Mouse (Mus musculus) thymus, postnatal 0 days (tissue): ENCODE results near the gene Csf1. TPM values are rescaled to one million over a fixed set of nuclear protein-coding genes. Genes with fewer than 3 reads are reported as not detected.
"Not testable (repeated sequence)": the region's sequence is repeated elsewhere in the genome, so short reads cannot be mapped to it uniquely, and the experiment has no call there.

Experiments
- DNase-seq: peaks from one replicate; pipeline ENCODE4 v3.0.0-alpha.2; 2015; ENCODE audit warnings: low spot score
- polyA plus RNA-seq: library from polyadenylated mRNA; unstranded; fragments of >200 nt; fragmentation: Nextera tagmentation; extraction: Ambion mirVana; gene quantifications from 2 replicates; pipeline ENCODE4 v1.2.1, GENCODE M21; 2015

Csf1 gene
- polyA plus RNA-seq, 1 experiment from 2014 or later = 6.0 TPM

DNA sequence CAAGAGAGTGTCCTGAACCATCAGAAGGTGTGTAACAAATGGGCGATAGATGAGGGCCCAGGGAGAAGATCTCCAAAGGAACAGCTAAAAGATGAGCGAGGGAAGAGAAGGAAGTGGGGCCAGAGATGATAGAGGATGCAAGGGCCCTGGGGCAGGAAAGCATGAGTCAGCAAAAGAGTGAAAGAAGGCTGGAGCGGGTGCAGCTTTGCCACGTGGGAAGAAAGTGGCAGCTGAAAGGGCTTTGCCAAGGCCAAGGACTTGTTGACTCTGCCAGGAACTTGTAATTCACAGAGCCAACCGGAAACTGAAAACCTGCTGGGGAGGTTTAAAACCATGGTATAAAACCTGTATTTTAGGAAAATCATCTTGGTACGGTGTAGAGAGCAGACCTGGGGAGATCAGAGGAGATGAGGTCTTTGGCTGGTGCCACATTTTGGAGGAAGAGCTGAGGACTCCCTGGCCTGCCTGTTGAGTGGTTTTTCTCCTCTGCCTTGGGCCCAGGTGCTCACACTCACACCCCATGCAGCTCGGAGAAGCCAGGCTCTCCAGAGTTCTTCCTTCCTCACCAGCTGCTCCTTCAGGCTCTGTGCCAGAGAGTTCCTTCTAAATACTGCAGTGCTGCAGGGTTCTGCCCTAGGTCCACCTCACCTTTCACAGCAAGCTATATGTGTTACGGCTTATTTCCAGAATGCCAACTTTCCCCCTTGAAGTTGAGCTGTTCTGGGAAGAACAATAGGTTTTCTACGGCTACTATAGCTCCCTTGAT, 9.3 kb downstream of the Csf1 start:
- DNase-seq = no peak

DNA sequence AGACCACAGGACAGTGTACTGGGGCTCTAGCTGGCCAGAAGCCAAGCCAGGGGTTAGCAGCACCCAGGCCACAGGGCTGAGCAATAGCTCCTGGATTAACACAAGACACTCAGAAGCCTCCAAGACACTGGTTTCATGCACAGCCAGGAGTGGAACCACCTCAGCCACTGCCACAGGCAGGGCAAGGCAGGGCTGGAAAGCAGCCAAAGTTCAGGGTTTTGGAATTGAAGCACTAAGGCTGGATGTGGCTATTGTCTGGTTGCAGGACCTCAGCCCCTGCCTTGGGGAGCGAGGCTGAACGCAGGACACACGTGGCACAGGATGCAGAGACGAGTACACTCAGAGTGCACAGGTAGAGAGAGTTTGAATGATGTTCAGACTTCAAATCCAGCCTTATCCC, 10.8 kb downstream of the Csf1 start:
- no peak for DNase-seq

DNA sequence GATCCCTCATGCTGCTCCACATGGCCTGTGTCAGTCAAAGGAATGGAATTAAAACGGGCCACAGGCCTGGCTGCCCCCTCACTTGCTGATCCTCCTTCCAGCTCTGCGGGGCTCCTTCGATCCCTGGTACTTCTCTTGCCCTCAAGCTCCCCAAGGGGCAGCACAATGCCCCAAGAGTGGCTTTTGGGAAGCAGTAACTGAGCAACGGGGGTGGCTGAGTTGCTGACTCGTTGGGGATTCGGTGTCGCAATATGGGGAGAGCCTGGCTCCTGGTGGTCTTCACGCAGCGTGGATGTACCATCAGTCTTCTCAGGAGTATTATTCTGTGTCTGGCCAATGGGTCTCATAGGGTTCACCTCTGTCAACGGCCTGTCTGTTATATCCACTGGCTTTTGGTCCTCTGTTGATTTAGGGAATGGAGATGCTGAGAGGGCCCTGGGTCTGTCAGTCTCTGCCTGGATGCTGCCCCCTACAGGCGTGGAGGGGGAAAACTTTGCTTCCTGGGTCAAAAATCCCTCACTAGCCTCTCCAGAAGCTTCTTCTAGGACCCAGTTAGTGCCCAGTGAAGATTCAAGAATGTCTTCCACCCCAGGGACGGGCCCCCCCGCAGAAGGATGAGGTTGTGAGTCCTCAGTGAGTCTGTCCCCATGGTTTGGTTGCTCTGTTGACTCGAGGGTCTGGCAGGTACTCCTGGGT, 11.9 kb downstream of the Csf1 start:
- peak; percentile 3 for DNase-seq

DNA sequence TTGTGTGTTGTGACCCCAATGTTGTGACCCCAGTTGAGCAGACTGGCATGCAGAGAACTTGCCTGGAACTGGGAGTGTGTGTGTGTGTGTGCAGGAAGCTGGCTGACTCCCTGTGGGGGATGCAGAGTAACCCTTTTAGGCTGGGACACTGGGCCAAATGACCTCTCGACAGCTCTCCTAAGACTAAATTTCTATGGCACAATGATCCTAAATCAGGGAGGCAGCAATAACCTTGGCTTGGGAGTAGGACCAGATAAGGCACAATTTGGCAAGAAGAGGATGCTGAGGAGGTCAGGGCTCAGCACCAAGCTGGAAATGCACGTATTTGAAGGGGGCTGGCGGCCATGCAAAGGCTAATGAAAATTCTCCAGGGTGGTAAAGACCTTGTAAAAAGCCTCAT, 14.2 kb downstream of the Csf1 start:
- DNase-seq = no peak

DNA sequence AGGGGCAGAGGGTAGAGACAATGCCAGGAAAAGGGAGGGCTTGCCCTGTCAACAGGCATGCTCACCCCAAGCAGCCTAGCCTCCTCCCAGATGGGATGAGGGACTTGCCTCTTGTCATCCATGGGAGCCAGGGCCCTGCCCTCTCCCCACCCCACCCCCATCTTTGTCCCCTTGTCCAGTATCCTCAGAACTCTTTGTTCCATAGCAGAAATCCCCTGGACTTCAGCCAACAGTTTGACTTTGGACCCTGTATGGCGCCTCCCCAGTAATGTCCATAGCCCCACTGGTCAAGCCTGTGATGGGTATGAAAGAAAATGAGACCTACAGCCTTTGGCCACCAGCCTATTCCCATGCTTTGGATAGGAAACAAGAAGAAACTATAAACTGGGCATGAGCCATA, 16.6 kb downstream of the Csf1 start:
- DNase-seq = no peak

DNA sequence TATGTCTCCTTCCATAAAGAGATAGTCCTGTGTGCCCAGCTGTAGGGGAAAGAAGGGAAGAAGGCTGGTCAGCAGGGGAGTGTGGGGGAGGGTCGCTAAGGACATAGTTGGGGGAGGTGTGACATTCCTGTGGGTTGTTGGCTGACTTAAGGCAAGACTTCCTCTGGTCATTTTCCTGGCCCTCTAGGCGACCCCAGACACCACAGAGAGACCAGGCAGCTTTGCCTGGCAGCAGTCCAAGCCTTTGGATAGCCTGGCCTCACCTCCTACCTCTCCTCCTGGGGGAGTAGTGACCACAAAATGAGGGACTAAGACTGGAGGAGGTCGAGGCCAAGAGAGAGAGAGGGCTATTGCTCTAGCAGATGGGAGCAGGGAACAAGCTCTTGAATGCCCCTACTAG, 17.2 kb downstream of the Csf1 start:
- no peak for DNase-seq

DNA sequence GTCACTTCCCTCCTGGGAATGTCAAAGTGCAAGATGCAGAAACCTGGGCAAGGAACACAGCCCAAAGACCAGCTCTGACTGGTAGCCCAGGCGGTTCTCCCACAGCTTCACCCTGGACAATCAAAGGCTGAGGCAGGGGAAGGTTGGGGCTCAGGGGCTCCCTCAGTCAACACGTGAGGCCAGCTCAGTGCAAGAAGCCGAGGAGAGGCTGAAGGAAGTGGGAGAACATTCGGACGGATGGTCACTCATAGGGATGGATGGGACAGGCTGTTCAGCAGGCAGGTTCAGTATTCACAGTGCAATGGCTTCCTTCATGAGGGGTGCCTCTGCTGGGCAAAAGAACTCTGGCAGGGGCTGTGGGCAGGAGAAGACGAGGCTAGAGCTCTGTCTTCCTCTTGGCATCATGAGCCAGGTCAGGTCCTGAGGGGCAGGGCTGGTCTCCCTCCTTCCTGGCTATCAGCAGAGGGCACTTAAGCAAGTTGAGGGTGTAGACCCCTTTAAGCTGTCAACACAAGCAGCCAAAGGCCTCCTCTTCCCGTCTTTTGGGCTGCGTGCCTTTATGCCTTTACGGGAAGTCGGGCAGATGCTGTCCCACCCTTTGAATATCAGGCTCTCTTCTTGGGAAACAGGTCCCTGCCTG, 18.1 kb downstream of the Csf1 start:
- DNase-seq = no peak

DNA sequence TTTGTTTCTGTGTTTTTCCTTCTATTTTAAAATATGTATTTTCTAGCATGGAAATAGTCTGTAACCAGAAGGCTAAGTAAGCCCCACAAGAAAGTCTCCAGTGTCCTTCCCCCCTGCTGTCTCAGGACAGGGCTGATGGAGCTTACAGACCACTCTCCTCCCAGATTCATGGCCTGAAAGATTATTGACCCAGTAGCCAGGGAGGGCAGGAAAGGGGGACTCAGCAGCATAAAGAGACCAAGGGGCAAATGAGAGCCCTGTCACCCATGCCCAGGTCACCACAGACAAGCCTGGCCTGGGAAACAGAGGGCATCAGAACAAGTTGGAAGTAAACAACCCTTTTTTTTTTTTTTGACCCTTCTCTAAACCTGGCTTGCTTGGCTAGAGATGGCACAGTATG, 18.9 kb downstream of the Csf1 start:
- no peak for DNase-seq

DNA sequence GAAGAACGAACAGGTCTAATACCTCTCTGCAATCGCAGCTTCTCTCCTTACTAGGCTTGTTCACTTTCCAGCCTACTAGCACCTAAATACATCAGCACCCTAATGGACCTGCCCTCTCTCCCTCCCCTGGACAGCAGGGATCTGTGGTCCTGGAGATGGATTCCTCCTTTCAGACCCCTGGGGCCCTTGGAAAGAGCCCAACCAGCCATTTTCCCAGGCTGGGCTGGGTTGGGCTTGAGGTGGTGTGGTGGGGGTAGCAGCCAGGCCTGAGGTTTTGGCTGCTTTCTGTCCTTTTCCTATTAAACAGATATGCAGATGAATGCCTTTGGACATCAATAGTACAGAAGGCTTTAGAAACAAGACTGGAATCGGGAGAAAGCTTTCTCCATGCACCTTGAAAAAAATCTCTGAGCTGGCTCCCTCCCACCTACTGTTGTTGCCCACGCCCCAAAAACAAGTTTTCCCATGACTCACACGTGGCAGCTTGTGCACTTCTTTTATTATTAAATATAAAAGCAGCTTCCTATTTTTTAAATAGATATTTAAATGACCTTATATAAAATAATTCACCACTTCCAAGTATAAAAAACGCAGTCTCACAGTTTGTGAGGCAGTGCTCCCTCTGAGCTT, 19.6 kb downstream of the Csf1 start:
- DNase-seq = no peak

DNA sequence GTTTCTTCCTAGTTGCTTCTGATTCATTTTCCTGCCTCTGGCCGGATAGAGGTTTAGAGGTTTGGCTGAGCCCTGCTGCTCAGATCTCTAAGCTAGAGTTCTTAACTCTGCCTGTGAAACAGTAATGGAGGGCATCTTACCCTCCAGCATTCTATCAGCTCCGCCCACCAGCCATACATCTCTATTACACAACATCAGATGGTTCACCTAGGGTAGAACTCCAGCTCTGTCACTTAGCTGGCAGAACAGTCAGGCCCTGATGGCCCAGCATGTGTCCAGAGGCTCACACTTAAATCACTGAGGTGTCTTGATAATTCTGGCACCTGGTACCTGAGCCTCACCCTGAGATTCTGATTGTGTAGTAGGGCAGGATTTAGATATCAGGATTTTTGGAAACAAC, 20.3 kb downstream of the Csf1 start:
- DNase-seq = no peak

DNA sequence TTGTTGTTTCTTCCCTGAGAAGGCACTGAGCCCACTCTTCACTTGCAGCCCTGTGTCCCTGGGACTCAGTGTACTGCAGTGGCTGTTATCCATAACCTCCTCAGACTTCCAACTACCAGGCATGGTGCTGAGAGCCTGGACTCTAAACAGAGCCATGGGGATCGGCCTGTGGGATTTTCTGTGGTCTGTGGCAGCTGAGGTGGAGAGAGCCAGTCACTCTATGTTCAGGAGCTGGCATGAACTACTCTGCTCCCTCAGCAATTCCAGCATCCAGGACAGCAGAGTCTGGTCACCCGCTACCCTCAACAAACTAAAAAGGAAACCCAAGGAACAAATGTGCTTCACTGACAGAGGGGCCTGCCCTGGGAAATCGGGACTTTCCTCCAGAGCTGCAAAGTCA, 20.8 kb downstream of the Csf1 start:
- DNase-seq = no peak

DNA sequence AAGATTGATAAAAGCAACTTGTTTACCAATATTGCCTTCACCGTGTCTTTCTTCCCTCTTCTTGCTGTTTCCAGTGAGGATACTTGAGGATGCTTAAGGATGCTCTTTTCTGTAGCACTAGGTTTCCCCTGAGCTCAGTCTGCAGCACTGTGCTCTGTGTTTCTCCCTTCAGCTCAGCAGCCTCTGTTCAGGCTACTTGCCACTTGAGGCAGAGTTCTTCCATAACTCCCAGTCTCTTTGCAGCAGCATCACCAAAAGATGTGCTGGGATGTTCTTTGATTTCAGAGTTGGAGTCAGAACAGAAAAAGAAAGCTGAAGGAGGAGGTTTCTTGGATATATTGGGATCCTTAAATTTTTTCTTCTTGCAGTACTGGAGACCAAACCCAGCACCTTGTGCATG, 21.6 kb downstream of the Csf1 start:
- no peak for DNase-seq

DNA sequence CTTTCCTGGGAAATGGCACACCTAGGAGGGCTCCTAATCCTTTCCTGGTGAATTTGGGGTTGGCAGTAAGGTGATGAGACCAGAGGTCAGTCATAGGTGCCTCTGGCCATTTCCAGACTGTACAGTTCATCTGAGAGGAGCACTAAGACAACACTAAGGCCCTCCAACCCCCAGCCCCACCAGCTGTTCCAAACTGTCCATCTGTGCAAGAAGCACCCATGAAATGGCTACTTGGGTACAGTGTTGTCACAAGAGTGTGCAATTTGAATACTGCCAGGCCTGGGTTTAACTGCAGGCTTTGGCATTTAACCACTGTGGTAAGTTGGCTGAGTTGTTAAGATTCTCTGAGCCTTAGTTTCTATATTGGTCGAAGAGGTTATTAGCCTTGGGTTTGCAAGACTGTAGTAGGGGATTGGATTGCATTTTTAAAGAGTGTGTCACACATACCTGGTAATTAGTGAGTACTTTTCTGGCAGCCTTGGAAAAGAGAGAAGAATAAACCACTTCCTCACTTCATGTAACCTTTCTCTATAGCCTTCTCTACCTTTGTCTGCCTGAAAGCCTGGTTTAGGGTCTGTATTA, 22.6 kb downstream of the Csf1 start:
- DNase-seq = no peak

DNA sequence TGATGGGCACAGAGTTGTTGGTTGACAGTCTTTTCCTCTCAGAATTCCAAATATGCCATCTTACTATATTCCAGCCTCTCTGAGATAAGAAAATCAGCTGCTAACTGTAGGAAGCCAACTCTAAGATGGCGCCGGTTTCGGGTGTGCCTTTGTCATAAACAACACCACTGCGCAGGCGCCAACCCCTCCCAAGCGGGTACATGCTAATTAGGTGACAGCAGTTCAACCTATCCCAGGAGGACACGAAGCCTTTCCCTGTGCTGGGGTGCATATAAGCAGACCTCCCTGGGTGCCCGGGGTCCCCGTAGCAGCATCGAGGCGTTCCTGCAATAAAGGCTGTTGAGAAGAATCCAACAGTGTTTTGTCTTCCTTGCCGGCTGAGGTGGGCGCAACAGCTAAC, 24.6 kb downstream of the Csf1 start:
- DNase-seq = not testable (repeated sequence)

DNA sequence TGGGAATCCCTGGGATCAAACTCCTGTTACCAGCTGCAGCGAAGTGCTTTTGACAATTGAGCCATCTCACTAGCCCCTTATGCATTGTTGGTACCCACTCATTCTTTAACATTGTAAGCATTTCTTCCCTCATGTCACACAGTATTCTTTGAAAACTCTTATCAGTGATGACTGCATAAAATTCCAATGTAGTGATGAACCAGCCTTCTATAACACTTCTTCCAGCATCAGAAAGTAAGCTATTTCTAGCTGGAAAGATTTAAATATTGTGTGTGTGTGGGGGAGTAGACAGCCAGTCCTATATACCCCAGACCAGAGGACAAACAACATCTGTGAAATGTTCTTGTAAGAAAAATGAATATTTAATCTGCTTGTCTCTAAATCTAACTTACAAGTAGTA, 26.9 kb downstream of the Csf1 start:
- DNase-seq = no peak

DNA sequence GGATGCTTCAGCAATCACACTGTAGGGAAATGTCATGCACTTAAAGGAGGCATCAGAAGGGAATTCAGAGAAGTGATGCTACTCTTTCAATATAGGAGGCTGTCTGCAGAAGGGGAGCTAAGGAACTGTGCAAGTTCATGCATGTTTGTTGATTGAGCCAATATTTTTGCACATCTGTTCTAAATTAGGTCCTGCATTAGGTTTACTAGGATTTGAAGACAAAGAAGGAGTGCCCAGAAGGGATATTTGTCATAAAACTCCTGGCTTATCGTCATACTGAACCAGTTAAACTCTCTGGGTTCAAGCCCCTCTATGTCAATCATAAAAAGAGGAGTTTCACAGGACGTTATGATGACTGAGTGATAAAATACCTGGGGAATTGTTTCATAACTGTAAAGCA, 30.0 kb downstream of the Csf1 start:
- DNase-seq = no peak

DNA sequence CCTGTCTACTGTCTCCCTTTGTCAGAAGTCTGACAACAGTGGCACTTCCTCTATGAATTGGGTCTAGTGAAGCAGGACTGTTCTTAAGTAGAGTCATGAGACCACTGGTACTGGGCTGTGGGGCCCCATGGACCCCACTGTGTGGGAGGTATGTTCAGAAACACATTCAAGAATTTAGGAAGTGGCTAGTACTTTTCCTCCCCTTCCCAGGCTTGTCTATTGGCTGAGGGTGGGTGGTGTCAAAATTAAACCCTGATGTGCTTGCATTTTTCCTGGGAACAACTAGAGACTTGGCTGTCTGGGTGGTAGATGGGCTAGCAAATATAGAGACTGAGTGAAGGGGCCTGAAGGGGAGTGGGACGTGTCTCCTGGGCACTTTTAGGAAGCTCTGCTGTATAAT, 31.8 kb downstream of the Csf1 start:
- no peak for DNase-seq

DNA sequence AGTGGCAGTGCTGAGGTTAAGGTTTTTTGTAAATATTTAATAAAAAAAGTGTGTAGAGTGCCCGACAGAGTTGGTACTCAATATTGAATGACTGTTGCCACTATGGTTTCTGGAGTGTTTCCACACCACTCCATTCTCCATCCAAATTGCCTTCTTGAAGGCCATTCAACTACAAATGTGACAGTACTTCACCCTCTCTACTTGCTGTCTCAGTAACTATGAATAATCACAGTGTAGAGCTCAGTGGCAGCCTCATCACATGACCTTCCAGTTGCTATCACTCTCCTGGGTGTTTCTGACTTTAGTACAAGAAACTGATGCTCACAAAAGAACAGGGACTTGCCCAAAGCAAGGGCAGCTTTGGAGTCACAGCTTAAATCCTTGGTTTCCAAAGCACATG, 44.3 kb downstream of the Csf1 start:
- DNase-seq = no peak

DNA sequence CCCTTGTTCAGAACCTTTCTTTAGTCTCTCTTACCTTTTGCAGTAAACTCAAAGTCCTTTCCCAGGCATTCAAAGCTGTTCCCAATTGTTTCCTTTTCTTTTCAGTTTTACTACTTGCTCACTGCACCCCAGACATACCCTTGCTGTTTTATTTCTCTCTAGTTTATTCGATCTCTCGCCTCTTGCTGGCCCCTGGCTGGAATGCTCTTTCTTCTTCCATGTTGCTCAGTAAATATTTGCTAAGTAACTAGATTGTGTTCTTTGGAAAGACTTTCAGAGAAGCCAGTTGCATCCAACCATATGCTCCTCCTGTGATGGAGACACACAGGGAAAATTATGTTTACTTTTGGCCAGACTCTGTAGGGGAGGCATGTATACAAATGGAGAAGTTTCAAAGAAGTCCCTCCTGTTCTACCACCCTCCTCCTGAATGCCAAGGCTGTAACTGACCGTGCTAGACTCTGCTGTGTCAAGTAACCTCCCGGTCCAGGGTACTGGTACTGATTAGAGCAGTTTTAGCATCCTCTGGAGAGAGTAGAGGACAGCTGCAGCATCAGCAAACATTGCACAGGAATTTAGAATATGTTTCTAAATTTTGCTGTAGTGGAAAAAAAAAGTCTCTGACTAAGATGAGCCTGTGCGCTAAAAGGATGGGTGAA, 45.9 kb downstream of the Csf1 start:
- no peak for DNase-seq

DNA sequence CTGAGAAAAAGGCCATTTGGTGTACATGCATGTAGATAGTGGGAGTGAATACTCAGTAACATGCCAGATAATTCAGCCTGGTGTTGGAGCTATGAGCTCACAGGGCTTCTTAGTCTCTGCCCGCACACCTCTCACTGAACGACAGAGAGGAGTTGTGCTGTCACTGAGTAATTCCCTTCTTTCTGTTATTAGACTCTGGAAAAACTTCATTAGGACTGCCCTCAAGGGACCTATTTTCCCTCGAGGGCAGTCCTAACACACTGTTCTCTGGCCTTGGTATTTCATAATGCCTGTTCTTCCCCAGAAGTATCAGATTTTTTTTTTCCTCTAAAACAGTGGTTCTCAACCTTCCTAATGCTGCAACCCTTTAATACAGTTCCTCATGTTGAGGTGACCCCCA, 48.2 kb downstream of the Csf1 start:
- DNase-seq = no peak

DNA sequence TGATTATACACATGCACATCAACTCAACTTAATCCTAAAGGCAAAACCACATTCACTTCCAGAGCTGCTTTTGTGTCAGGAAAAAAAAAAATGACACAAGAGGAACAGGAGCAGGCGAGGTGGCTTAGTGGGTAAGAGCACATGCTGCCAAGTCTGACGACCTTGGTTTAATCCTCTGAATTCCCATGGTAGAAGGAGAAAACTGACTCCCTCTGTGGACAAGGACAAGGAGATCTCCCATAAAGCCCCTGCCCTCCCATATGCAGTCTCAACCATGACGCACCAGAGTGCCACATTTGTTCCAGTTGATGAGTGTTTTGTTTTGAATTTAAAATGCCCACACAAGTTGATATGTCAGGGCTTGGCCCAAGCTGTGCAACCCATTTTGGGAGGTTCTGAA, 51.1 kb downstream of the Csf1 start:
- DNase-seq = no peak
